Mouse (Mus musculus): ENCODE measurements at regions not wholly inside any gene's neighbourhood (a gene's known extent, or its start where the extent isn't known, plus 50 kb on each side); places are given as distances from the start of the nearest gene placed in this dataset.

DNA sequence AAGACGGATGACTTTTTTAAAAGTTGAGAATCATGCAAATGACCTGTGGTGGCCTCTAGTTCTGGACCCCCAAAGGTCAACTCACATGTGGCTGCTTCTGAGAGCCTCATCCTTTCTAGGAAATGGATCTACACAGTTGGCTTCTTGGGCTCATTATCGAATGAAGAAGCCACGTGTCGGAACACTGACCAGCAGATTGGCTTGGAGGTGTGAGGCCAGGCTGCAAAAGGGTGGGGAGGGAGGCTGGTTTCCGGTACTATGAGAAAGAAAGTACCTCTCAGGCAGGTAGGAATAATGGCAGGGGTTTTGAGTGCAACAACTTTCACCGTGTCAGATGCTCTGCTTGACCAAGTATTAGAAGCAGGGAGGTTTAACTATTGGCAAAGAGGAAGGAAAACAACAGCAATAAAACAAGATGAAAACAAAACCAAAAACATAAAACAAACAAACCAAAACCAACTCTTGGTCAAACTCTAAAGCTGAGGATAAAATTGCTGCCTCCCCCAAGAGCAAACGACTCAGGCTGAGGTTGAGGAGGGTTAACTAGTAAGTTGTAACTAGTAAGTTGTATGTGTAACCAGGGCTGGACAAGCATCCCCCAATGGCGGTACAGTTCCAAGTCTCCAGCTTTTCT, 88.7 kb upstream of the Itga6 start:
- Histone ChIP-seq H3K9me3 (ENCODE audit: low read length) (no peaks in the 10 kb centered on the region), H3K4me2 (ENCODE audit: low read depth, low read length) (peak overlapping the region; percentile 72), H3K4me3 (ENCODE audit: low read depth, low read length) (no peak overlapping the region), H3K27me3 (ENCODE audit: insufficient read depth, low read length) (no peaks in the 10 kb centered on the region), H3K9ac (replicated peaks) (no peak overlapping the region), H3K36me3 (replicated peaks; ENCODE audit: insufficient read depth, low read length) (no peaks in the 10 kb centered on the region), H3K27ac (ENCODE audit: low read depth) (no peak overlapping the region), H3K4me1 (ENCODE audit: insufficient read depth) (peaks cover 20% of the 10 kb centered on the region)
- WGBS (ENCODE audit: insufficient replicate concordance), result 37% methylated on average over 8 of the region's 8 CpGs
- ATAC-seq (no peak), DNase-seq (no peak)
- no peak for TF ChIP-seq EP300 (IDR thresholded peaks at IDR 0.05; ENCODE audit: low read depth)
- TF ChIP-seq CTCF (IDR thresholded peaks at IDR 0.05; ENCODE audit: low read depth), result no peak

DNA sequence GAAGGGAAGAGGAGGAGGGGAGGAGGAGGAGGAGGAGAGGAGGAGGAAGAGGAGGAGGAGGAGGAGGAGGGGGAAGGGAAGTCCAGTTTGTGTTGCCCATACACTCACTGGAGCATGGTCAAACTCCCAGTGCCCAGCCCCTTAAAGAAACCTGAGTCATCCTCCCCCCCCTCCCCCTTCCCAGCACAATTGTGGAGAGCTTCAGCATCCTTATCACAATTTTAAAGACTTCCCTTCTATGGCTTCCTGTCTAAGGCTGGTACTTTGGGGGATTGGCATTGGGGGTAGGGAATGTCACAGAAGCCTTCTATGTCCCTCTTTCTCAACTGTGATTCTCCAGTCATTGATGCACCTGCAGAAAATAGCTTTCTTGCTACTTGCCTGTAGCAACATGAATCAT, 84.0 kb upstream of the Itga6 start:
- H3K4me1 ChIP-seq (ENCODE audit: insufficient read depth), result peaks cover 18% of the 10 kb centered on the region
- DNase-seq (no peak), ATAC-seq (peak; percentile 56; the same call in 1 of the 2 replicates)
- H3K9ac ChIP-seq (replicated peaks), result no peak overlapping the region
- H3K4me3 ChIP-seq (ENCODE audit: low read depth, low read length), result no peak overlapping the region
- no peaks in the 10 kb centered on the region for H3K27me3 ChIP-seq (ENCODE audit: insufficient read depth, low read length)
- H3K9me3 ChIP-seq (ENCODE audit: low read length), result no peaks in the 10 kb centered on the region
- TF ChIP-seq EP300 (IDR thresholded peaks at IDR 0.05; ENCODE audit: low read depth) (peak; percentile 34; the same call in 1 of the 2 replicates), CTCF (IDR thresholded peaks at IDR 0.05; ENCODE audit: low read depth) (no peak)
- H3K36me3 ChIP-seq (replicated peaks; ENCODE audit: insufficient read depth, low read length), result no peaks in the 10 kb centered on the region
- H3K27ac ChIP-seq (ENCODE audit: low read depth), result peak overlapping the region; percentile 66
- H3K4me2 ChIP-seq (ENCODE audit: low read depth, low read length), result 0 out of 2 replicates have a peak overlapping the region, but pooled peaks have one; percentile 6

DNA sequence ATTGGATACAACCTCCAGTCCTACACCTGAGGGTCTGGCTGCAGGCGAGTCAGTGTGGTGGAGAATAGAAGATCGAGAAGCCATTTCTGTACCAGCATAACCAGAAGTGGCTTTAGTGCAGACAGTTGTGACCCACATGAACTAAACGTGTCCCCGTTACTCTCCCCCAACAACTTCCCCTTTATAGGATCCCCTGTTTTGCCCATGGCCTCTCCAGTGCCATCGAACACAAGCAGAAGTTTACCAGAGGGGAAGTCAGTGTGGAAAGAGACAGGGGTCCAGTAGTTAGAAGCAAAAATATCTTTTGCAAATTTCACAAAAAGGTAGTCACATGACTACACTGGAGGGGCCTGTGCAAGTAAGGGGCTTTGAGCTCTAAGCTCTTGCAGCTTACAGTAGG, 83.4 kb upstream of the Itga6 start:
- H3K36me3 ChIP-seq (replicated peaks; ENCODE audit: insufficient read depth, low read length), result no peaks in the 10 kb centered on the region
- H3K27me3 ChIP-seq (ENCODE audit: insufficient read depth, low read length), result no peaks in the 10 kb centered on the region
- DNase-seq (no peak), ATAC-seq (peak; percentile 45; the same call in 1 of the 2 replicates)
- no peak overlapping the region for H3K4me3 ChIP-seq (ENCODE audit: low read depth, low read length)
- H3K4me2 ChIP-seq (ENCODE audit: low read depth, low read length), result 0 out of 2 replicates have a peak overlapping the region, but pooled peaks have one; percentile 6
- TF ChIP-seq EP300 (IDR thresholded peaks at IDR 0.05; ENCODE audit: low read depth), result no peak
- peaks cover 14% of the 10 kb centered on the region for H3K4me1 ChIP-seq (ENCODE audit: insufficient read depth)
- no peak overlapping the region for H3K9ac ChIP-seq (replicated peaks)
- H3K27ac ChIP-seq (ENCODE audit: low read depth), result peak overlapping the region; percentile 66
- 41% methylated on average over 5 of the region's 5 CpGs for WGBS (ENCODE audit: insufficient replicate concordance)
- no peaks in the 10 kb centered on the region for H3K9me3 ChIP-seq (ENCODE audit: low read length)

DNA sequence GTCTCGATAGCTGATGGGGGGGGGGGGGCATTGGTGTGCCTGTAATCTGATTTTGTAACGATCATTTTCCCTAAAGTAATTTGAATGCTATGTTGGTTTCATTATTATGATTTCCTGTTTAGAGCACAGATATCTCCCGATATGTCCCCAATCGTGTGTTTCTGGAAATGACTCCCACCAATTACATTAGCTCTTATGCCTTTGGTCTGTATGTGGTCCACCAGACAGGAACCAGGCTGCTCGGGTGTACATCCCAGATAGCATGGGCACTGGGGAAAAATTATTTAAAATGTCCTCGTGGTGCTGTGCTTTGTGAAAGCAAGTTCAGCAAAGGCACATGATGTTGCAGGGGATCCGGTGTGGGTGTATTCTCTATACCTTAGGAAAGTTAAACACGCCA, 82.0 kb upstream of the Itga6 start:
- Histone ChIP-seq H3K4me1 (ENCODE audit: insufficient read depth) (peaks cover 12% of the 10 kb centered on the region), H3K27ac (ENCODE audit: low read depth) (peak overlapping the region; percentile 66; the same call in 1 of the 2 replicates), H3K9ac (replicated peaks) (no peak overlapping the region), H3K4me3 (ENCODE audit: low read depth, low read length) (no peak overlapping the region), H3K9me3 (ENCODE audit: low read length) (no peaks in the 10 kb centered on the region), H3K36me3 (replicated peaks; ENCODE audit: insufficient read depth, low read length) (no peaks in the 10 kb centered on the region), H3K4me2 (ENCODE audit: low read depth, low read length) (no peak overlapping the region), H3K27me3 (ENCODE audit: insufficient read depth, low read length) (no peaks in the 10 kb centered on the region)
- no peak for DNase-seq
- ATAC-seq, result 0 out of 2 replicates have a peak, but pooled peaks have one; percentile 35
- TF ChIP-seq EP300 (IDR thresholded peaks at IDR 0.05; ENCODE audit: low read depth) (no peak; the same call in 1 of the 2 replicates), CTCF (IDR thresholded peaks at IDR 0.05; ENCODE audit: low read depth) (no peak)
- 35% methylated on average over 8 of the region's 8 CpGs for WGBS (ENCODE audit: insufficient replicate concordance)

DNA sequence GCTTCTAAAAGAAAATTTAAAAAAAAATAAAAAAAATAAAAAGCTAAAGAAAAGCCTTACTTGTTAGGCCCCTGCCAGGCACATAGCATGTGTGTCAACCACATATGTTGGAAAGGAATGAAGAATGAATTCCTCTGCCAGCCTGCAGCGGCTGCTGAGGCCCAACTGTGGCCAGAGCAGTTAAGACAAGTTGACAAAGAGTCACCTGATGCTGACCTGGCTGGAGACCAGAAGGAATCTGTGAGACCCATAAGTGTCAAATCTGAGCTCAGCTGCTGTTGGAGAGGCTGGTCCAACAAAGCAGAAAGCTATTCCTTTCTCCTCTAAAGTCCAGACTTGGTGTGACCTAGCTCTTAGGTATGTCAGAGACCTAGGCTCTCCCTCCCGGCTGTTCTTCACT, 78.5 kb upstream of the Itga6 start:
- ATAC-seq (no peak), DNase-seq (no peak)
- WGBS (ENCODE audit: insufficient replicate concordance), result 76% methylated on average over 2 of the region's 2 CpGs
- no peak overlapping the region for H3K4me3 ChIP-seq (ENCODE audit: low read depth, low read length)
- no peak overlapping the region for H3K4me2 ChIP-seq (ENCODE audit: low read depth, low read length)
- peaks cover 14% of the 10 kb centered on the region; the same call in 1 of the 2 replicates for H3K4me1 ChIP-seq (ENCODE audit: insufficient read depth)
- H3K27me3 ChIP-seq (ENCODE audit: insufficient read depth, low read length), result no peaks in the 10 kb centered on the region
- no peak for TF ChIP-seq CTCF (IDR thresholded peaks at IDR 0.05; ENCODE audit: low read depth)
- TF ChIP-seq EP300 (IDR thresholded peaks at IDR 0.05; ENCODE audit: low read depth), result no peak
- no peaks in the 10 kb centered on the region for H3K9me3 ChIP-seq (ENCODE audit: low read length)
- no peak overlapping the region for H3K27ac ChIP-seq (ENCODE audit: low read depth)
- H3K36me3 ChIP-seq (replicated peaks; ENCODE audit: insufficient read depth, low read length), result no peaks in the 10 kb centered on the region
- H3K9ac ChIP-seq (replicated peaks), result no peak overlapping the region

DNA sequence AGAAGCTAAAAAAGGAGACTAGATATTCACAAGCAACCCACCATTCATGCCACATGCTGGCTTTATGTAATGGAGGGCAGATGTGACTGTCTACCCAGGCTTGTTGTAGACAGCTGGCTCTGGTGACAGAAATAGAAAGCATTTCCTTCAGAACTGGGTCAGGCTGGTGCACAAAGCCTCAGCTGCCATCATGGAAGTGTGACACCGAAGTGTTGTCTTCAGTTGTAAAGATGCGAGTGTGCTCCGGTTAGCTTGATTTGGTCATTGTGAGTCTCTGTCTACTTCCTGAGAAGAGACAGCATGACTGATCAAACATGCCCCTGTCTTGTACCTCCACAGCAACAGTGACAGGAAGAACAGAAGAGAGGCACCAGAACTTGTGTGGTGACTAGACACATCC, 77.7 kb upstream of the Itga6 start:
- 81% methylated on average over 3 of the region's 3 CpGs for WGBS (ENCODE audit: insufficient replicate concordance)
- Histone ChIP-seq H3K4me3 (ENCODE audit: low read depth, low read length) (no peak overlapping the region), H3K4me1 (ENCODE audit: insufficient read depth) (peaks cover 10% of the 10 kb centered on the region; the same call in 1 of the 2 replicates), H3K9me3 (ENCODE audit: low read length) (no peaks in the 10 kb centered on the region), H3K36me3 (replicated peaks; ENCODE audit: insufficient read depth, low read length) (no peaks in the 10 kb centered on the region), H3K9ac (replicated peaks) (no peak overlapping the region), H3K27ac (ENCODE audit: low read depth) (no peak overlapping the region), H3K4me2 (ENCODE audit: low read depth, low read length) (no peak overlapping the region), H3K27me3 (ENCODE audit: insufficient read depth, low read length) (no peaks in the 10 kb centered on the region)
- no peak for DNase-seq
- TF ChIP-seq CTCF (IDR thresholded peaks at IDR 0.05; ENCODE audit: low read depth), result no peak
- TF ChIP-seq EP300 (IDR thresholded peaks at IDR 0.05; ENCODE audit: low read depth), result no peak
- no peak for ATAC-seq

Data from liver, postnatal 0 days (tissue).